Mouse (Mus musculus) embryonic fibroblast, embryonic 13.5 days (primary cell): Measurements from ENCODE around the gene Stat6. TPM values are rescaled to one million over a fixed set of nuclear protein-coding genes. Genes with fewer than 3 reads are reported as not detected.
A peak's percentile ranks its signal among the peaks of the same experiment; 100 is the strongest.

Source experiments
- H3K27ac ChIP-seq: 2 replicates; pipeline ENCODE4 v1.5.1; 2012; ENCODE audit warnings: low read length, control low read depth, inconsistent platforms; ENCODE audit not compliant: insufficient read depth
- H3K4me1 ChIP-seq: 2 replicates; pipeline ENCODE4 v1.6.1; 2011; ENCODE audit warnings: low read length; ENCODE audit not compliant: control insufficient read depth, insufficient read depth
- H3K4me3 ChIP-seq: 2 replicates; pipeline ENCODE4 v1.5.1; 2011; ENCODE audit warnings: mild to moderate bottlenecking, control low read depth, low read length; ENCODE audit not compliant: insufficient read depth
- CTCF ChIP-seq: IDR thresholded peaks from 2 replicates; pipeline ENCODE4 v1.5.1; 2011; ENCODE audit warnings: mild to moderate bottlenecking, control low read depth, low read length, moderate library complexity, borderline replicate concordance; ENCODE audit not compliant: insufficient read depth
- POLR2A ChIP-seq: IDR thresholded peaks from 2 replicates; pipeline ENCODE4 v1.6.1; 2011; ENCODE audit warnings: low read depth, mild to moderate bottlenecking, control low read depth, low read length, moderate library complexity
- polyA plus RNA-seq: library from polyadenylated mRNA; stranded (reverse); fragments of >200 nt; gene quantifications from 2 replicates; pipeline ENCODE4 v1.2.4, GENCODE M21; 2011; ENCODE audit warnings: low read depth; ENCODE audit not compliant: missing spikeins, insufficient read length

Gene Stat6
- polyA plus RNA-seq, 1 experiment: 55.1 TPM

GRCm38 (mm10) chr10:127677591-127678336, 35.0 kb downstream of the Stat6 start:
- Histone ChIP-seq H3K4me1 (peaks cover 3% of the 10 kb centered on the region), H3K27ac (no peak overlapping the region), H3K4me3 (peak overlapping the region; percentile 83)
- no peak for TF ChIP-seq POLR2A
- TF ChIP-seq CTCF: peak; percentile 93

- TF ChIP-seq CTCF (no peak), POLR2A (no peak)
- Histone ChIP-seq H3K4me1 (peaks cover 7% of the 10 kb centered on the region), H3K4me3 (no peak overlapping the region), H3K27ac (no peak overlapping the region)
These were observed 36.4 kb downstream of the Stat6 start for GRCm38 (mm10) chr10:127679208-127679607.

GRCm38 (mm10) chr10:127679881-127680280, 37.1 kb downstream of the Stat6 start:
- no peak overlapping the region for H3K4me3 ChIP-seq
- TF ChIP-seq POLR2A (no peak), CTCF (no peak)
- H3K27ac ChIP-seq: no peak overlapping the region
- H3K4me1 ChIP-seq: peaks cover 7% of the 10 kb centered on the region

- Histone ChIP-seq H3K4me3 (no peak overlapping the region), H3K4me1 (peaks cover 10% of the 10 kb centered on the region), H3K27ac (peak overlapping the region; percentile 71; the same call in 1 of the 2 replicates)
- TF ChIP-seq CTCF (no peak), POLR2A (no peak)
These were observed 40.1 kb downstream of the Stat6 start for GRCm38 (mm10) chr10:127682886-127683285.

- TF ChIP-seq POLR2A (no peak), CTCF (no peak)
- Histone ChIP-seq H3K4me3 (no peak overlapping the region), H3K4me1 (no peaks in the 10 kb centered on the region), H3K27ac (no peak overlapping the region)
These were observed 48.3 kb downstream of the Stat6 start for GRCm38 (mm10) chr10:127691053-127691452.

- H3K4me1 ChIP-seq: no peaks in the 10 kb centered on the region
- no peak overlapping the region for H3K27ac ChIP-seq
- H3K4me3 ChIP-seq: no peak overlapping the region
- TF ChIP-seq POLR2A: no peak
- no peak for TF ChIP-seq CTCF
These were observed 51.9 kb downstream of the Stat6 start for GRCm38 (mm10) chr10:127694636-127695035.

- TF ChIP-seq CTCF (no peak), POLR2A (no peak)
- Histone ChIP-seq H3K4me3 (no peak overlapping the region), H3K27ac (no peak overlapping the region), H3K4me1 (no peaks in the 10 kb centered on the region)
These were observed 53.0 kb downstream of the Stat6 start for GRCm38 (mm10) chr10:127695775-127696174.

GRCm38 (mm10) chr10:127698966-127699365, 56.2 kb downstream of the Stat6 start:
- TF ChIP-seq POLR2A (no peak), CTCF (no peak)
- Histone ChIP-seq H3K4me3 (no peak overlapping the region), H3K4me1 (no peaks in the 10 kb centered on the region), H3K27ac (no peak overlapping the region)

- no peak for TF ChIP-seq CTCF
- TF ChIP-seq POLR2A: no peak
- H3K27ac ChIP-seq: no peak overlapping the region
- no peak overlapping the region for H3K4me3 ChIP-seq
- no peaks in the 10 kb centered on the region for H3K4me1 ChIP-seq
These were observed 60.5 kb downstream of the Stat6 start for GRCm38 (mm10) chr10:127703299-127703698.

- Histone ChIP-seq H3K27ac (no peak overlapping the region), H3K4me3 (no peak overlapping the region), H3K4me1 (no peaks in the 10 kb centered on the region)
- no peak for TF ChIP-seq POLR2A
- no peak for TF ChIP-seq CTCF
These were observed 61.5 kb downstream of the Stat6 start for GRCm38 (mm10) chr10:127704293-127704692.

- Histone ChIP-seq H3K4me1 (no peaks in the 10 kb centered on the region), H3K4me3 (no peak within 1 kb of the TSS), H3K27ac (no peak within 1 kb of the TSS)
- no peak for TF ChIP-seq CTCF
- no peak for TF ChIP-seq POLR2A
These were observed 62.0 kb downstream of the Stat6 start, which contains the start of gene Myo1a for GRCm38 (mm10) chr10:127704766-127705220. TSS of gene Myo1a (plus strand) at chr10:127705170.
